Mouse (Mus musculus): ENCODE data around the gene Zfp445.
"Not testable (repeated sequence)": the region's sequence is repeated elsewhere in the genome, so short reads cannot be mapped to it uniquely, and the experiment has no call there.

Gene Zfp445

GRCm38 (mm10) chr9:122865697-122866166 is at the start of gene Zfp445:
Gene Zfp445 (minus strand): TSS chr9:122866006.
- DNase-seq (ENCODE audit: low read depth, low spot score), result peak; percentile 90

DNA sequence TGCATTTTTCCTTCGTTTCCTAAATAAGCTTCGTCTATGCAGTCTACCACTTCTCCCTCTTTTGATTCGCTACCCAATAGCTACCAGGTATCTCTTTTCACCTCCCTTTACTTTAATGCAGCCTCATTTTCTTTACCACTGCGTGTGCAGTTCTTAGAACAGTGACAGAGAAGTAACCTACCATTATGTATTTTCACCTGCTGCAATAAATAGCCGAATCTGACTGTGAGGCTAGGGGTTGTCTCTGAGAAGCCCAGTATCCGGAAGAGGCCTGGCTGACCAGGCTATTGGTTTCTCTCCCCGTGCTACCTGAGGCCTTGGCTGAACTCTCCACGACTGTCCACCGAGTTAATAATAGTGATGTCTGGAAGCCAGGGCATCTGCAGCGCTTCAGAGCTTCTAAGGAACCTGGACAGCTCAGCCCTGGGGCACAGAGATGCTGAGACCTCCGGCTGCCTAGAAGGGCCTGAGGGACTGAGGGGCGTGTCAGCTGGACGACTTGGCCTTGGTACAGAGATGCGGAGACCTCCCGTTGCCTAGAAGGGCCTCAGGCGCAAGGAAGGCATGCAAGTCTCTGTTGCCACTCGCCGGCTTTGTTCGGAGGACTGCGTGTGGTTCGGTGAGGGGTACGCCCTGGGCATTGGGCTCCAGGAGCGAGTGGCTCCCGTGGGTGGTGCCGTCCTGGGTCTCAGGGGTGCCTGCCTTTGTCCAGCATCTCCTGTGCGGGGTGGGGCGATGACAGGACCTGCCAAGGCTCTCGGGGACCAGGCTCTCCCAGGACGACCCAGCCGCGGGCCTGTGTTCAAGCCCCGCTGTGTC is 37.1 kb upstream of the Zfp445 start:
- no peak for DNase-seq (ENCODE audit: low read depth, low spot score)

- DNase-seq (ENCODE audit: low read depth, low spot score), result peak; percentile 16
Measured at GRCm38 (mm10) chr9:122901047-122901446, 35.2 kb upstream of the Zfp445 start.

DNA sequence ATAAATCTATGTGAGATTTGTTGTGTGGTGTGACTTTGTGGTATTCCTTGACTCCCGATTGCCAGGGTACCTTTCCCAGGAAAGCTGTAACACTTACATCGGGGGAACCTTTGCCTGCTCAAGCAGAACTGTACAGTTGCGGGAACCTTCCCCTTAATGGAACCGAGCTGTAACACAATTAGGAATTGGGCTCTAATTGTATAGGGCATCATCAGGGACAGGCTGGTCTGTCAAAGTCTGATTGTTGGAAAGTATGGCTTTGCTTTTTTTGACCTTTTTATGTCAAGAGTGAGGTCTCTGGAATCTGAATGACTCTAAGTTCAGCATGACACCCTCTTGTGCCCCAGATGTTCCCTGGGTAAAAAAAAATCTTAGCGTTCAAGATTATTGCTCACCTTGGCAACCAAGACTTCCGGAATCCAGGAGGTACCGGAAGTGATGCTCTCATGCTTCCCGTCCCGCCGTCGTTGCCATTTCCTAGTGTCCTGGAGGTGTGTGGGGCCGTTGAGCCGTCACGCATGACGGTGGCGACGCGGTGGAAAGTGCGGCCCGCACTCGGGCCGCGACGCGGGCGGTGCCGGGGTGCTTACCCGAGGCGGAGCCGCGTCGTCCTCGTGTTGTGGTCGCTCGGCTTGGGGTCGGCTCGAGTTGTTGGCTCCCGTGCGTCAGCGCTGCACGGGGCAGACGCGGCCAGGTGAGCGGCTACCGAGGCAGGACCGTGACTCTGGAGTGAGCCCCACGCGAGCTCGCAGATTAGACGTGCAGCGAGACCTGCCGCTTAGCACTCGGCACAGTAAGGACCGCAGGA is 20.8 kb upstream of the Zfp445 start:
- peak; percentile 87 for DNase-seq (ENCODE audit: low read depth, low spot score)

GRCm38 (mm10) chr9:122885385-122885784 is 19.6 kb upstream of the Zfp445 start, which contains the start of gene Zkscan7:
Gene Zkscan7 (plus strand): TSS chr9:122885685.
- no peak for DNase-seq (ENCODE audit: low read depth, low spot score)

DNA sequence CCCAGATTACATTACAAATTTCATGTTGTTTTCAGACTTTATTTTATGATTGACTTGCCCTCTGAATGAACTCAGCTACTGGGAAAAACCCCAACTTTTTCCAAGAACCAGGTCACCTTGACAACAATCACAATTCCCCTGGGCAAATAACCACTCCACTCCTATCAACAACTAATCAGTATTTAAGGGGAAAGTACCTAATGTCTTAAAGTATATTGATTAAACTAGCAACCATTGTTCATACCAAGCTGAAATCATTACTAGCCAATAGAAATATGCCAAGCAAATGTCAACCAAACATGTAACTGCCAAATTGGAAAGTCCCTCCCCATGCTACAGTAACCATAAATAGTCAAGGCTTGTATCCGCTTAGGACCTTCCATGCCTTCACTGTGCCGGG is 9.3 kb upstream of the Zfp445 start:
- DNase-seq (ENCODE audit: low read depth, low spot score), result no peak

- no peak for DNase-seq (ENCODE audit: low read depth, low spot score)
Measured at GRCm38 (mm10) chr9:122874653-122875052, 8.8 kb upstream of the Zfp445 start.

GRCm38 (mm10) chr9:122872595-122872994 is 6.8 kb upstream of the Zfp445 start:
- no peak for DNase-seq (ENCODE audit: low read depth, low spot score)

- no peak for DNase-seq (ENCODE audit: low read depth, low spot score)
Measured at GRCm38 (mm10) chr9:122866192-122866591, 386 bp upstream of the Zfp445 start.

DNA sequence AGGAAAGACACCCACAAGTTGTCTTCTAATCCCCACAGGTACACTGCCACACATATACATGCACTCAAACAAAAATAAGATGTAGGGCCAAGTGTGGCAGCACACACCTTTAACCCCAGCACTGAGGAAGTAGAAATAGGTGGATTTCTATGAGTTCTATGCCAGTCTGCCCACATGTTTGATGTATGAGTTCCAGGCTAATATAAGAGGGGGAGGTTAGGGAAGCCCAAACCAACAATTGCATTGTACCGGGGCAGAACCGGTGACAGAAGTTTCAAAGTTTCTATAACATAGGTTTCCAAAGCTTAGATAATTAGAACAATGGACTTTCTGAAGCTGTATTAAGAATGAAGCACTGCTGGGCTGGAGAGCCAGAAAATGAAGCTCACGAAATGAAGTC is 958 bp downstream of the Zfp445 start:
- DNase-seq (ENCODE audit: low read depth, low spot score), result peak; percentile 43

DNA sequence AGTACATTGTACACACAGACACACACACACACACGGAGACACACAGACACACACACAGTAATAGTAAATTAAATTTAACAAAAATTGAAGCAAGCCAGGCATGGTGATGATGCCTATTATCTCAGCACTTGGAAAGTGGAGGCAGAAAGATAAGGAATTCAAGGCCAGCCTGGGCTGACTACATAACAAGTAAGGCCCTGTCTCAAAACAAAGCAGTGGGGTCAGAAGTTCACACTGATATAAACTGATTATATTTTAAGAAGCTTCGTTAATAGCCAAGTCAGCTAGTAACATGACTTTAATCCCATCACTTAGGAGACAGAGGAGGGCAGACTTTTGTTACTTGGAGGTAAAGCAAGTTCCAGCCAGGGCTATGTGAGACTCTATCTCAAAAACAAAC is 2.1 kb downstream of the Zfp445 start:
- no peak for DNase-seq (ENCODE audit: low read depth, low spot score)

DNA sequence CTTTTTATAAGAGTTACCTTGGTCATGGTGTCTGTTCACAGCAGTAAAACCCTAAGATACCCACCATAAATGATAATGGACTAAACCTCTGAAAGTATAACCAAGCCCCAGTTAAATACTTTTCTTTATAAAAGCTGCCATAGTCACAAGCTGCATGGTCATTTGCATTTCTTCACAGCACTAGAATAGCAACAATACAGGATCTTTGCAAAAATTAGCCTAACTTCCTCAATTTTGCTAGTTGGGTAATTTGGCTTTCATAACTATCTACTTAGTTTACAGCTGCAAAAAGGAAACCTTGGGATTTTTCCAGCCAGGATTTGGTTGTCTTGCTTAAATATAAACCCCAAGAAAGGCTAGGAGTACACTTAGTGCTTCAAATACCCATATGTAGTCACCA is 5.1 kb downstream of the Zfp445 start:
- DNase-seq (ENCODE audit: low read depth, low spot score), result no peak

DNA sequence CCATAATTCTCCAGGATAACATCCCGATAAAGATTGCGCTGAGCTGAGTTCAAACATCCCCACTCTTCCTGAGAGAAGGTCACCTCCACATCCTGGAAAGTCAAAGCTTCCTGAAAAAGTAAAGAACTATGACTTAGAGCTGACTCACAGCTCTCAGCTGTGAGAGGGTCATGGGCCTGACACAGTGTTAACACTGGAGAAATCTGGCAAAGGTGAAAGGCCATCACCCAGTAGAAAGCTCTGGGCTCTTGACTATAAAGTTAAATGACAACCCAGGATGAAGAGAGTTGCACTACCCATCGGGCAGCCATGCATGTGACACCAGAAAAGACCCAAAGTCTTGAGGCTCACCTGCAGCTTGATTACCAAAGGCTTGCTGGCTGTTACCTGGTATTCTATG is 9.1 kb downstream of the Zfp445 start:
- DNase-seq (ENCODE audit: low read depth, low spot score), result no peak

GRCm38 (mm10) chr9:122855617-122856016 is 10.2 kb downstream of the Zfp445 start:
- no peak for DNase-seq (ENCODE audit: low read depth, low spot score)

- not testable (repeated sequence) for DNase-seq (ENCODE audit: low read depth, low spot score)
Measured at GRCm38 (mm10) chr9:122855141-122855540, 10.7 kb downstream of the Zfp445 start.

DNA sequence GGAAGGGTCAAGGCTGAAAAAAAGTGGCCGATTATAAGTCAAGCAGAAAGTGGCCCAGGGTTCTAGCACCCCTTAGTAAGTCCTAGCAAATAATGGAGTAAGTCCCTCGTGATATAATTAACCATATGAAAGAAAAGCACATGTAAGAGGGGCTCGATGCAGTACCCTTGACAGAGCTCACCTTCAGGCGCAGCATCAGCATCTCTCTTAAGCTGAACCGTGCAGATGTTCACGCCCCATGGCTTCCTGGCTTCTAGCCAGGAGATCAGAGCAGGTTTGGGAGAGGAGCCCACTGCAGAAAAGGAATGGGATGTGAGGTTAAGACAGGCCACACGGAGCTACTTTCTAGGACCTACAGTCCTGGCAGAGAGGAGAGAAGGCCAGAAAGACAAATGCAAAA is 11.3 kb downstream of the Zfp445 start:
- no peak for DNase-seq (ENCODE audit: low read depth, low spot score)

DNA sequence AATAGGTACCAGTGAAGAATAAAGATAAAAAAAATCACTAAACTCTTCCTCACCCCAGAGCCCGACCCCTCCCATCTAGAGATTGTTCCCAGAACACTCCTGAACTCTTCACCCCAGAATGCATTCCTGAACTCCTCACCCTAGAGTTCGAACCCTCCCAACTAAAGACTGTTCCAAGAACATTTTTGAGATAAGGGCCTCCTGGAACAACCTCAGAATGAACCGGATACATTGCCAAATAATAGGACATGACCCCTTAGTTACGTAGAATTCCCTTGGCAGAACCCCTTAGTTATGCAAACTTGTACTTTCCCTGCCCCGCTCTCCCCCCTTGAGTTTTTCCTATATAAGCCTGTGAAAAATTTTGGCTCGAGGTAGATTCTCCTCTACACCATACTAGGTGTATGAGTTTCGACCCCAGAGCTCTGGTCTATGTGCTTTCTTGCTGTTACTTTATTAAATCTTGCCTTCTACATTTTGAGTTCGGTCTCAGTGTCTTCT is 17.9 kb downstream of the Zfp445 start:
- not testable (repeated sequence) for DNase-seq (ENCODE audit: low read depth, low spot score)

DNA sequence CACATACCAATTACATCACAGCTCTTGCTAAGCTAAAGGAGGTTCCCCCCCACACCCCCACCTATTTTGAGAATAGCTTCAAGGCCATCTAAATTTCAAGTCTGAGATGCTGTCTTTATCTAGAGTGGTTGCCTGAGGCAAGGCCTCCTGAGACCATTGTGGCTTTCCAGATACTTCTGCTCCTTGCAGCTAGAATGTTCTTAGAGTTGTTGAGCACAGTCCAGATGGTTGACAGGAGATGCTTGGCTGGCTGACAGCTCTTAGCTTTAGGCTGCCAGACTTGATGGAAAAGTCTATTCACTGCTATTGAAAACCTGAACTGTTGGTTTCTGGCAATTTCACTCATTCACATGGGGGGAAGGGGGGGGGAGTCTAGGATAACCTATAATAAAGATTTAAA is 19.6 kb downstream of the Zfp445 start:
- no peak for DNase-seq (ENCODE audit: low read depth, low spot score)

GRCm38 (mm10) chr9:122845621-122846020 is 20.2 kb downstream of the Zfp445 start:
- no peak for DNase-seq (ENCODE audit: low read depth, low spot score)

GRCm38 (mm10) chr9:122843760-122844159 is 22.0 kb downstream of the Zfp445 start, which contains the start of gene Gm35549:
Gene Gm35549 (minus strand): TSS chr9:122844035.
- DNase-seq (ENCODE audit: low read depth, low spot score), result no peak

DNA sequence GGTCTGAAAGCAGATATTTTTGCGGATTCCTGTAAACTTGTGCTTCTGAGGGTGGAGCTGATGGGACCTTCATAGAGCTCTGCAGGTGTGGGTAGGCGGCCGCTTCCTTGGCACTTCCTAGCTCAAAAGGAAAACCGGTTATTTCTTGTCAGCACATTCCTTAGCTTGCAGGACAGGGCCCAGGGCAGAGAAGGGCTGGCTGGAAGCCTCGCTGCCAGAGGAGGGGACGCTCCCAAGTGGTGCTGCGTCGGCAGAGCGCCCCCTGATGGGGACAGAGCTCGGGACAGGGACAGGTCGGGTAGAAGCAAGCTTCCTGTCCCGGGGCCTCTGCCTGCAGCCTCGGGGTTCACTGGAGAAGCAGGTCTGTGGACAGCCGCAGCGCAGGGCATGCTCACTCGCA is 28.1 kb downstream of the Zfp445 start:
- DNase-seq (ENCODE audit: low read depth, low spot score), result no peak

DNA sequence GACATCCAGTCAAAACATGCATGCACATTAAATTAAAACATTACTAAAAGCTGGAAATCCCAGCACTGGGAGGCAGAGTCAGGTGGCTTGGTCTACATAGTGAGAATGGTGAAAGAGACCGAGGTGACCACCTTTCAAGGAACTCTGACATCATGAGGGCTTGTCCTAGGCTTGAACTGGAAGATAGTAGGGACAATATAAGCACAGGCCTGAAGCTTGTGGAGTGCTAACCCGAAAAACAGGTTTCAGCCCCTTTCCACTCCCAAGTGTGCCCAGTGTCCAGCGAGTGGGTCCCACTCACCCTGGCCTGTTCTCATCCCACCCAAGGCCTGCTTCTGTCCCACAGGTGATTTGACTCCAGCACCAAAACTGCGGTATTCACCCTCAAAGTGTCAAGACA is 28.6 kb downstream of the Zfp445 start:
- no peak for DNase-seq (ENCODE audit: low read depth, low spot score)
